Mouse (Mus musculus) spleen, postnatal 14 days (tissue): Measurements from ENCODE around the gene Cpsf7.
A peak's percentile ranks its signal among the peaks of the same experiment; 100 is the strongest.

Source experiments
- DNase-seq, 2 experiments: peaks; one replicate each; pipeline ENCODE4 v3.0.0; 2021 to 2022; ENCODE audit warnings: low spot score in 2 of 2

Cpsf7 gene

GRCm38 (mm10) chr19:10560108-10560507 is 35.0 kb downstream of the Cpsf7 start:
- no peak for DNase-seq

- no peak for DNase-seq
Observed at GRCm38 (mm10) chr19:10561558-10562314, 36.7 kb downstream of the Cpsf7 start.

- DNase-seq = no peak
Observed at GRCm38 (mm10) chr19:10562351-10562750, 37.3 kb downstream of the Cpsf7 start.

- no peak for DNase-seq
Observed at GRCm38 (mm10) chr19:10564278-10564677, 39.2 kb downstream of the Cpsf7 start.

- DNase-seq = no peak
Observed at GRCm38 (mm10) chr19:10565217-10565616, 40.2 kb downstream of the Cpsf7 start.

- DNase-seq = no peak
Observed at GRCm38 (mm10) chr19:10569627-10570026, 44.6 kb downstream of the Cpsf7 start.

GRCm38 (mm10) chr19:10576690-10577561 is 51.9 kb downstream of the Cpsf7 start, which contains the start of the genes Cyb561a3 and Tmem138:
Gene Cyb561a3 (plus strand): TSS chr19:10577172.
Gene Tmem138 (minus strand): TSS chr19:10577362.
- peak; percentile 79 to 90 for DNase-seq

GRCm38 (mm10) chr19:10580102-10580501 is 55.0 kb downstream of the Cpsf7 start:
- no peak for DNase-seq

- DNase-seq = no peak
Observed at GRCm38 (mm10) chr19:10580761-10581160, 55.7 kb downstream of the Cpsf7 start.

- peak in 1 of 2 experiments; percentile 50 for DNase-seq
Observed at GRCm38 (mm10) chr19:10581984-10582383, 56.9 kb downstream of the Cpsf7 start.

- no peak for DNase-seq
Observed at GRCm38 (mm10) chr19:10583550-10584146, 58.6 kb downstream of the Cpsf7 start.

GRCm38 (mm10) chr19:10585112-10585511 is 60.0 kb downstream of the Cpsf7 start:
- peak; percentile 44 to 47 for DNase-seq

GRCm38 (mm10) chr19:10587231-10587630 is 62.2 kb downstream of the Cpsf7 start:
- DNase-seq = no peak

GRCm38 (mm10) chr19:10589127-10589857 is 64.2 kb downstream of the Cpsf7 start:
- no peak for DNase-seq

- no peak for DNase-seq
Observed at GRCm38 (mm10) chr19:10590301-10590700, 65.2 kb downstream of the Cpsf7 start.

GRCm38 (mm10) chr19:10591659-10592377 is 66.8 kb downstream of the Cpsf7 start:
- no peak for DNase-seq
